Mouse (Mus musculus) bone marrow macrophage, adult 2 months (primary cell): ENCODE measurements around the gene Megf8. TPM values are rescaled to one million over a fixed set of nuclear protein-coding genes. Genes with fewer than 3 reads are reported as not detected.
"Not testable (repeated sequence)": the region's sequence is repeated elsewhere in the genome, so short reads cannot be mapped to it uniquely, and the experiment has no call there.

Experiments used
- H3K27ac ChIP-seq: 2 replicates; pipeline ENCODE4 v1.5.1; 2012; ENCODE audit warnings: low read depth, low read length; ENCODE audit not compliant: insufficient read depth
- H3K4me1 ChIP-seq: 2 replicates; pipeline ENCODE4 v1.6.1; 2012; ENCODE audit warnings: low read length; ENCODE audit not compliant: control insufficient read depth, insufficient read depth
- H3K4me3 ChIP-seq: 2 replicates; pipeline ENCODE4 v1.5.1; 2012; ENCODE audit warnings: mild to moderate bottlenecking, low read length, moderate library complexity; ENCODE audit not compliant: insufficient read depth
- CTCF ChIP-seq: IDR thresholded peaks from 2 replicates; pipeline ENCODE4 v1.5.1; 2012; ENCODE audit warnings: low read depth, mild to moderate bottlenecking, low read length, moderate library complexity
- POLR2A ChIP-seq: IDR thresholded peaks from 2 replicates; pipeline ENCODE4 v1.6.1; 2012; ENCODE audit warnings: mild to moderate bottlenecking, low read depth, low read length, borderline replicate concordance
- polyA plus RNA-seq: library from polyadenylated mRNA; stranded (reverse); fragments of >200 nt; gene quantifications from 2 replicates; pipeline ENCODE4 v1.2.4, GENCODE M21; 2012; ENCODE audit not compliant: missing spikeins, insufficient read depth, insufficient read length

Gene Megf8
- polyA plus RNA-seq, 1 experiment: 13.8 TPM

- Histone ChIP-seq H3K27ac (no peak within 1 kb of the TSS), H3K4me1 (peaks cover 14% of the 10 kb centered on the region), H3K4me3 (no peak within 1 kb of the TSS)
- TF ChIP-seq CTCF (no peak), POLR2A (no peak)
These were observed 81.6 kb downstream of the Megf8 start, which contains the start of gene Lipe for GRCm38 (mm10) chr7:25398610-25399009. TSS of gene Lipe (minus strand) at chr7:25398710.

- not testable (repeated sequence) for H3K27ac ChIP-seq
- H3K4me1 ChIP-seq: peaks cover 10% of the 10 kb centered on the region
These were observed 82.1 kb downstream of the Megf8 start for GRCm38 (mm10) chr7:25399028-25399427.

GRCm38 (mm10) chr7:25401551-25401950 lies 84.6 kb downstream of the Megf8 start:
- no peak overlapping the region for H3K4me3 ChIP-seq
- TF ChIP-seq POLR2A (no peak), CTCF (no peak)
- H3K4me1 ChIP-seq: peaks cover 11% of the 10 kb centered on the region
- no peak overlapping the region for H3K27ac ChIP-seq

More at GRCm38 (mm10) chr7:25399028-25399427, 82.1 kb downstream of the Megf8 start:
- H3K4me3 ChIP-seq: not testable (repeated sequence)

GRCm38 (mm10) chr7:25401986-25402385 lies 85.0 kb downstream of the Megf8 start:
- H3K4me3 ChIP-seq: no peak overlapping the region
- TF ChIP-seq POLR2A (no peak), CTCF (no peak)

GRCm38 (mm10) chr7:25402671-25403101 lies 85.7 kb downstream of the Megf8 start:
- peaks cover 10% of the 10 kb centered on the region for H3K4me1 ChIP-seq

More at GRCm38 (mm10) chr7:25401986-25402385, 85.0 kb downstream of the Megf8 start:
- Histone ChIP-seq H3K27ac (no peak overlapping the region), H3K4me1 (peaks cover 10% of the 10 kb centered on the region)

GRCm38 (mm10) chr7:25406468-25406867 lies 89.5 kb downstream of the Megf8 start:
- no peak overlapping the region for H3K4me3 ChIP-seq
- TF ChIP-seq POLR2A (no peak), CTCF (no peak)
- H3K27ac ChIP-seq: no peak overlapping the region
- peaks cover 10% of the 10 kb centered on the region for H3K4me1 ChIP-seq

More at GRCm38 (mm10) chr7:25402671-25403101, 85.7 kb downstream of the Megf8 start:
- Histone ChIP-seq H3K4me3 (no peak overlapping the region), H3K27ac (no peak overlapping the region)
- TF ChIP-seq POLR2A (no peak), CTCF (peak; percentile 46)

- TF ChIP-seq CTCF (no peak), POLR2A (no peak)
- peaks cover 10% of the 10 kb centered on the region for H3K4me1 ChIP-seq
- H3K4me3 ChIP-seq: no peak overlapping the region
- no peak overlapping the region for H3K27ac ChIP-seq
These were observed 92.3 kb downstream of the Megf8 start for GRCm38 (mm10) chr7:25409114-25409760.

GRCm38 (mm10) chr7:25410969-25411615 lies 94.1 kb downstream of the Megf8 start:
- Histone ChIP-seq H3K4me1 (peaks cover 5% of the 10 kb centered on the region), H3K4me3 (no peak overlapping the region), H3K27ac (no peak overlapping the region)
- TF ChIP-seq POLR2A (no peak), CTCF (no peak)

GRCm38 (mm10) chr7:25411861-25412260 lies 94.9 kb downstream of the Megf8 start:
- TF ChIP-seq POLR2A (no peak), CTCF (no peak)
- H3K4me3 ChIP-seq: no peak overlapping the region
- H3K4me1 ChIP-seq: no peaks in the 10 kb centered on the region
- H3K27ac ChIP-seq: no peak overlapping the region

GRCm38 (mm10) chr7:25412833-25413441 lies 96.0 kb downstream of the Megf8 start, which contains the start of gene Cxcl17:
TSS of gene Cxcl17 (minus strand) at chr7:25412886.
- H3K4me3 ChIP-seq: no peak within 1 kb of the TSS
- no peaks in the 10 kb centered on the region for H3K4me1 ChIP-seq
- no peak for TF ChIP-seq POLR2A
- TF ChIP-seq CTCF: no peak
- no peak within 1 kb of the TSS for H3K27ac ChIP-seq

Other genes with a start within 250 kb of the Megf8 start
- gene Grik5, start 244.8 kb upstream of the Megf8 start, polyA plus RNA-seq: 1.5 and 2.1 TPM in 2 replicates
- gene Zfp574, start 244.6 kb upstream of the Megf8 start, polyA plus RNA-seq: 9.6 and 9.7 TPM in 2 replicates
- 105 and 121 TPM in 2 replicates for gene Pou2f2, start 137.4 kb upstream of the Megf8 start, polyA plus RNA-seq
- 12.6 and 12.7 TPM in 2 replicates for gene Dedd2, start 96.5 kb upstream of the Megf8 start, polyA plus RNA-seq
- 5.0 and 6.4 TPM in 2 replicates for gene Zfp526, start 95.7 kb upstream of the Megf8 start, polyA plus RNA-seq
- gene Gsk3a, start 79.3 kb upstream of the Megf8 start, polyA plus RNA-seq: 78.6 and 87.1 TPM in 2 replicates
- gene Erf, start 66.4 kb upstream of the Megf8 start, polyA plus RNA-seq: 22.7 and 27.8 TPM in 2 replicates
- 251 and 272 TPM in 2 replicates for gene Cic, start 49.5 kb upstream of the Megf8 start, polyA plus RNA-seq
- 35.5 and 38.0 TPM in 2 replicates for gene Pafah1b3, start 19.2 kb upstream of the Megf8 start, polyA plus RNA-seq
- gene Prr19, start 15.8 kb upstream of the Megf8 start, polyA plus RNA-seq: not detected in 2 replicates
- not detected in 2 replicates for gene Tmem145, start 11.1 kb upstream of the Megf8 start, polyA plus RNA-seq
- not detected in 2 replicates for gene Cnfn, start 52.6 kb downstream of the Megf8 start, polyA plus RNA-seq
- 28.7 and 37.1 TPM in 2 replicates for gene Lipe, start 81.5 kb downstream of the Megf8 start, polyA plus RNA-seq
- gene Cxcl17, start 95.7 kb downstream of the Megf8 start, polyA plus RNA-seq: not detected in 2 replicates
- 20.1 and 21.5 TPM in 2 replicates for gene Ceacam1, start 160.4 kb downstream of the Megf8 start, polyA plus RNA-seq
- gene Ceacam2, start 222.7 kb downstream of the Megf8 start, polyA plus RNA-seq: 0.52 TPM in 1 of 2 replicates, not detected in the other